19 mouse cellular contexts compared by ENCODE assay signal in genomic region chr19:21012391-21012790, GRCm38 (mm10). TPM values are rescaled to one million over a fixed set of nuclear protein-coding genes. Genes with fewer than 3 reads are reported as not detected.
"Had no signal": no experiment of that assay in that cellular context is flagged by ENCODE, and none has a peak within 500 bp of the region (broad histone marks: within the 10 kb centered on the region; RNA-seq: fewer than 3 reads in every experiment).

No protein-coding gene starts in this region.

- H3K4me1 ChIP-seq: lung, embryonic 15.5 days; midbrain, embryonic 13.5 days; midbrain, embryonic 15.5 days; neural tube, embryonic 12.5 days; stomach, embryonic 15.5 days had no signal

- H3K27ac ChIP-seq: lung, embryonic 15.5 days; macrophage; midbrain, embryonic 13.5 days; midbrain, embryonic 15.5 days; neural tube, embryonic 12.5 days; stomach, embryonic 15.5 days; stomach, postnatal 0 days had no signal

- DNase-seq: lung, adult 2 months; lung, postnatal 14 days; lung, postnatal 36 days; right cerebral cortex, postnatal 14 days; thymus, adult 2 months; thymus, postnatal 25 days; thymus, postnatal 4 days had no signal

- ATAC-seq: lung, postnatal 0 days; midbrain, embryonic 13.5 days; midbrain, embryonic 15.5 days had no signal

- H3K9me3 ChIP-seq: lung, embryonic 15.5 days; midbrain, embryonic 13.5 days; midbrain, embryonic 15.5 days; neural tube, embryonic 12.5 days; stomach, embryonic 15.5 days had no signal

- H3K27me3 ChIP-seq: lung, embryonic 15.5 days; megakaryocyte, embryonic 14.5 days; midbrain, embryonic 13.5 days; midbrain, embryonic 15.5 days; neural tube, embryonic 12.5 days; stomach, embryonic 15.5 days had no signal

- H3K4me3 ChIP-seq: lung, embryonic 15.5 days; megakaryocyte, embryonic 14.5 days; midbrain, embryonic 13.5 days; midbrain, embryonic 15.5 days; neural tube, embryonic 12.5 days; stomach, embryonic 15.5 days had no signal

- H3K4me2 ChIP-seq: lung, embryonic 15.5 days; midbrain, embryonic 11.5 days; midbrain, embryonic 13.5 days; midbrain, embryonic 15.5 days; neural tube, embryonic 12.5 days; stomach, embryonic 15.5 days had no signal

- H3K36me3 ChIP-seq: lung, embryonic 15.5 days; midbrain, embryonic 13.5 days; midbrain, embryonic 15.5 days; neural tube, embryonic 12.5 days; stomach, embryonic 15.5 days had no signal

- H3K9ac ChIP-seq: lung, embryonic 15.5 days; midbrain, embryonic 13.5 days; midbrain, embryonic 15.5 days; neural tube, embryonic 12.5 days; stomach, embryonic 15.5 days had no signal

RNA-seq across cellular contexts. Expression of gene Tmc1, which starts 58.4 kb away (rescaled TPM):
- total RNA-seq: megakaryocyte progenitor cell, adult 5-6 weeks; midbrain, postnatal 0 days had no signal
- polyA plus RNA-seq: lung, postnatal 0 days; macrophage; stomach, postnatal 0 days had no signal
